Mouse (Mus musculus): ENCODE results near the gene Nup214. TPM values are rescaled to one million over a fixed set of nuclear protein-coding genes. Genes with fewer than 3 reads are reported as not detected.
"Not testable (repeated sequence)": the region's sequence is repeated elsewhere in the genome, so short reads cannot be mapped to it uniquely, and the experiment has no call there.

Nup214 gene
- total RNA-seq, 2 experiments from 2014 or later, result 37.7 to 69.1 TPM

DNA sequence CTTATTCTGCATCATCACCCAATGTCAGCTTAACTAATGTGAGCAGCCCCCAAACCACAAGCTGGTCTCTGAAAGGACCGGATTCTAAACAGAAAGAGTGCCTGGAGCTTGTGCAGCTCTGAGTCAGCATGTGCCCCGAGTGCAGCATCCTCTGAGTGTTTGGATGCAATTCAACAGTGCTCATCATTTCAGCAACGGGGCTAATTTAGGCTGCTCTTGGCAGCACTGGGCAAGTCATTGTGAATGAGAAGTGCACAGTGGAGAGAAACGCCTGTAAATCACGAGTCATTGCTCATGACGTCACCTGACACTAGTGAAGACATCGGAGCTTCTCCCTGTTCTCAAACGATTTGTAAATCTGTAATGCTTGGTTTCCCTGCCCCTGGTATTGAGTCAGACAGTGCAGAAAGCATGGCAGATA lies 64.4 kb downstream of the Nup214 start:
- no peak for ATAC-seq (ENCODE audit: poor library complexity, severe bottlenecking)

DNA sequence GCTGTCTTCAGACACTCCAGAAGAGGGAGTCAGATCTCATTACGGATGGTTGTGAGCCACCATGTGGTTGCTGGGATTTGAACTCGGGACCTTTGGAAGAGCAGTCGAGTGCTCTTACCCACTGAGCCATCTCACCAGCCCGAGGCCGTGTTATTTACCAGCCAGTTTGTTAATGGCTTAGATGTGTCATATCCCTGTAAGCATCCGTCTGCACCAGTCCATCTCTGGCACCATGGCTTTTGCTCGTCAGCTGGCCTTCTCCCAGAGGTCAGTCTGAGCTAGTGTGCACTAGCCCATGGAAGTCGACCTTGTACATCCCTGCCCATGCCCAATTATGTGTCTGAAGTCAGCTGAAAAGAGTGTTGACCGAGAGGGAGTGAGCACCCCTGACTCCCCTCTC lies 66.4 kb downstream of the Nup214 start:
- not testable (repeated sequence) for ATAC-seq (ENCODE audit: poor library complexity, severe bottlenecking)

DNA sequence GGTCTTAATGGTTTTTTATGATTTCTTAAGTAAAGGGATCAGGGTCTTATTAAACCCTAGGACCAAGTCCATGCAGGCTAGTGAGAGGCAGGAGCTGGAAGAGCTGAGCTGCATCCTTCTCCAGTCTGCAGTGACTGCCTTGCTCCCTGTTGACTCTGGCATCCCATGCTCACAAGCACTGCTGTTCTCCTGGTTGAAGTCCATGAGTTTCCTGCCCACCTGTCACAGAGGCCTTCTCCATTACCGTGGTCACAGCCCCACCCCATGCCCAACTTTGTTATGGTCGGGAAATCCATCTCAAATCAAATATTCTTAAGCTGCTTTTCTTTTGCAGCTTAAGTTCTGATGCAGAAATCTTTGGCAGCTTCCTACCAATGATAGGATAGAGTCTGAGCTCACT lies 66.9 kb downstream of the Nup214 start:
- ATAC-seq (ENCODE audit: poor library complexity, severe bottlenecking), result no peak

DNA sequence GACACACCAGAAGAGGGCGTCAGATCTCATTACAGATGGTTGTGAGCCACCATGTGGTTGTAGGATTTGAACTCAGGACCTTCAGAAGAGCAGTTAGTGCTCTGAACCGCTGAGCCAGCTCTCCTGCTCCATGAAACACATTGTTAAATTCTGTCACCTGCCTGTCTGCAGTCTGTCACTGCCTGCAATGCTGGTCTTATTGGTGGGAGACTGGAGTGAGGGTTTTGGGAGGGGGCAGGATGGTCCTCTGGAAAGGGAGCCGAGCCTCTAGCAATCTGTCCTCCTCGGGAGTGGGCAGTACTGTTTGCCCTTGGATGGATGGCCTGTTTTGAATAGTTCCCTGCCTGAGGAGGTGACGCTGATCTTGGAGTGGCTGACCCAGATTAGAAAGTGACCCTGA lies 69.6 kb downstream of the Nup214 start:
- no peak for ATAC-seq (ENCODE audit: poor library complexity, severe bottlenecking)

DNA sequence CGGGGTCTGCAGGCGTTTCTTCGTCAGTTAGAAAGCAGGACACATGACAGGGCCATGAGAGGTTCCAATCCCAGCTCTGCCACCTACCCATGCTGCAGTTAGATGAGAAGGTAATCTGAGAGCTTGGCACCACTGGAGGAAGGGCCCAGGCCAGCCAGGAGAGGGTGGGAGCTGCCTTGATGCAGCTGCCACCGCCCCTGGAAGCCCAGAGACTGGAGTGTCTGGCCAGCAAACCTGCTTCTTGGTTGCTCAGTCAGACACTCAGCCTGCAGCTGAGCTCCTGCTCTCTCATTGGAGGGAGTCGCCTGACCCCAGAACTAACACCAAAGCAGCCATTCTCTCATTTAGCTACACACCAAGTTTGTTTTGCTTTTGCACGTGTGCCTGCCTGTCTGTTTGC lies 71.1 kb downstream of the Nup214 start:
- ATAC-seq (ENCODE audit: poor library complexity, severe bottlenecking), result no peak

DNA sequence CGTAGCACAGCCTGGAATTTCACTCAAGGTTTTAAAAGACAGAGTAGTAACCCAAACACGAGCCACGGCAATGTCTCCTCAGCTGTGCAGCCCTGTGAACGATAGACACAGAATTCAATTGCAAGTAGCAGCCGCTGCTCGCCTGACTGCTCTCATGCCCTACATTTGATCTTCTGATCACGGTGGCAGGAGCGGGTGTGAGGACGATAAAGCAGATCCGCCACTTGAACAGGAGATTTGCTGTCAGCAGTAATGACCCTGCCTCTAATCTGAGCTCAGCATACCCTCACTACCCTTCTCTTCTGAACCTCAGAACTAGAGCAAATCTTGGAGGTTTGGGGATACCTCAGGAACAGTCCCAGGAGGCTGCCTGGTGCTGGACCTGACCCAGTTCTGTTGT lies 71.8 kb downstream of the Nup214 start:
- no peak for ATAC-seq (ENCODE audit: poor library complexity, severe bottlenecking)

DNA sequence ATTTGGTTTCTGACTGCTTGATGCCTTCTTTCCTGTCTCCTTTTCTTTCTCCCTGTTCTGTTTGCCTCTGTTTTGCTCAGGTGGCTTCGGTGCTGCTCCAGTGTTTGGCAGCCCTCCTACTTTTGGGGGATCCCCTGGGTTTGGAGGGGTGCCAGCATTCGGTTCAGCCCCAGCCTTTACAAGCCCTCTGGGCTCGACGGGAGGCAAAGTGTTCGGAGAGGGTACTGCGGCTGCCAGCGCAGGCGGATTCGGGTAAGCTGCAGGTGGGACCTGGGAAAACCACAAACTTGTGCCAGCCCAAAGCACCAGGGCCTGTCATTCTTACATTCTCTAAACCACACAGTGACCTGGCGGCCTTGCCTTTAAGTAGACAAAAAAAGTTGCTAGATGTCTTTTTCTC lies 73.1 kb downstream of the Nup214 start:
- no peak for ATAC-seq (ENCODE audit: poor library complexity, severe bottlenecking)

DNA sequence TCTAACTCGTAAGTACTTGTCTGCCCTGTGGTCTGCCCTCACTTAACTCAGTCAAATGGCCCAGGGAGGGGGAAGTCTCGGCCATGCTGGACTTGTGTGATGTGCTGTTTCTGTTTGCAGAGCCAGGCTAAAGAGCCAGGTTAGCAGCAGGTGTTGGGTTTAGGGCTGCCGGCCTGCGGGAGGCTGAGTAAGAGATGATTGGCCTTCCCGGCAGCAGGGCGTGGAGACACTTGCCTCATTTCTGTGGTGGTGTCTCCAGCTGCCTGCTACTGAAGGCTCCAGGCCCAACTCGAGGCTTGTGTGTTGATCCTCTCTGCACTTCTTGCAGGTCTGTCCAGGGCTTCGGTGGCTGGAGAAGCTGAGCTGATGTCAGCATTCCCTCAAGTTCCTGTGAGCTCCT lies 77.6 kb downstream of the Nup214 start:
- no peak for ATAC-seq (ENCODE audit: poor library complexity, severe bottlenecking)

DNA sequence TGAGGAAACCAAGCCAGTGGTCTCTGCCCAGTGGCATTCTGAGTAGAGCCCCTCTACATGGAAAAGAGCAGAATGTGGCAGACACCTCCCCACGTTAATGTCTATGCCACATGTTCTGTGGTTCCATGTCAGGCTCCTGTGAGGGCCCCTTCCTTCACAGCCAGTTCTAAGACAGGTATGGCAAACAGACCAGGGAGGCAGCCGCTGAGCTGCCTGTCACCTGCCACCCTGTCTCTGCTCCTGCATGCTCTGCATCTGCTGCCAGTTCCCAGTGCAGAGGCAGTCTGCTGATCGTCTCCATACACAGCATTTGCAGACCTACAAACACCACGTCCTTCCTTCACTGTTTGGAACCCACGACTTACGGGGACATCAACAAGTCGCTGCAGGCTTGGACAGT lies 78.2 kb downstream of the Nup214 start:
- no peak for ATAC-seq (ENCODE audit: poor library complexity, severe bottlenecking)

DNA sequence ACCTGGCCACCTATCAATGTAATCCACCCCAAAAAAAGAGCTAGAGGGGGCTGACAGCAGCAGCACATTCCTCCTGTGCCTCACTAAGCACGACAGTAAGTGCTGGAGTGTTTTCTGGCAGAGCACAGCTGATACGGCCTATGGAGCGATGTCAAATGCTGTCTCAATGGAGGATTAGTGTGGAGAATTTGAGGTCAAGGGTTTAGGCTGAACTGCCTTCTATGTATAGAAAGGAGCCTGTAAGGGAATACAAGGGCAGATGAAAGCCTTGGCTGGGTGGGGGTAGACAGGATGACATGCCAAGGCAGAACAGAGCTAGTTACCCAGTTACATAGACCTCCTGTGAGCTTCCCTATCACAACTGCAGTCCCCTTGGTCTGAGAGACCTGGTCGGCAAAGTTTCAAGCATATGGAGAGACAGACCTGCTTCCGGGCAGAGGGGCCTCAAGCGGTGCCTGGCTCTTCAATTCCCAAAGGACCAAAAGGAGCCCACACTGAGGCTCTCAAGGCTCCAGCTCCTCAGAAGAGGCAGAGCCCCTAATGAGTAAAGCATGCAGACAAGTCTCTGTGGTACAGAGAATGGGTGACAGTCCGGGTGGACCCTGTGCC lies 81.2 kb downstream of the Nup214 start:
- no peak for ATAC-seq (ENCODE audit: poor library complexity, severe bottlenecking)

DNA sequence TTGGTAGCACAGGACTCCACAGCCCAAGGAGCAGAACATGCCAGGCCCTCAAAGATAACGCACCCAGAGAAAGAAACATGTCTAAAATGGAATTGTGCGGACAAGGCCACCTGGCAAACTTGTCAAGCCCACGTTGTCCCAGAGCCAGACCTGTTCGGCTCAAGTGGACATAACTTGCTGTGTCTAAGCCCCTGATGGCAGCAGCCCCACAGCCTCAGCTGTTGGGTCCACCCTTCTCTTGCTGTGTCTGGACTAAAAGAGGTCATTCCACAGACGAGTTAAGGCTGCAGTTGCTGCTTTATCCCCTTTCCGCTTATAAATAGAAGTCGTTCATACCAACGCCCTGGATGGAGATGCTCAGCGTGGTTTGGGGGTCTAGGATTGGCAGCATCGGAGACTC lies 82.3 kb downstream of the Nup214 start:
- ATAC-seq (ENCODE audit: poor library complexity, severe bottlenecking), result no peak

DNA sequence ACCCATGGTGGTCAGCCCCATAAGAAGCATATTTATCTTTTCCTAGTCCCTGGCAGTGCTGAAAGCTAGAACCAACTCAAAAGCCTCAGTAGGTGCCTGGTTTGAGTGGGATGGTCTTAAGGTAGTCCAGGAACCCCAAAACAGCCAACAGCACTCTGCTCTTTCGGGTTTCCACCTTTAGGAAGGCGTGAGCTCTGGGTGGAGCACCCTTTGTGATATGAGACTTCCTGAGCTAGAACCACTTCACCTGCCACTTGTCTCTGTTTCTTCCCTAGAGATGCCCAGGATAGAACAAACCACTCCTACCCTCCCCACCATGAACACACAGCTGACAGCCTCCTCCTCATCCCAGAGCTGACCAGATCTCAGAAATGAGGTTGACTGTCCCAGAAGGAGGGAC lies 83.1 kb downstream of the Nup214 start:
- no peak for ATAC-seq (ENCODE audit: poor library complexity, severe bottlenecking)

DNA sequence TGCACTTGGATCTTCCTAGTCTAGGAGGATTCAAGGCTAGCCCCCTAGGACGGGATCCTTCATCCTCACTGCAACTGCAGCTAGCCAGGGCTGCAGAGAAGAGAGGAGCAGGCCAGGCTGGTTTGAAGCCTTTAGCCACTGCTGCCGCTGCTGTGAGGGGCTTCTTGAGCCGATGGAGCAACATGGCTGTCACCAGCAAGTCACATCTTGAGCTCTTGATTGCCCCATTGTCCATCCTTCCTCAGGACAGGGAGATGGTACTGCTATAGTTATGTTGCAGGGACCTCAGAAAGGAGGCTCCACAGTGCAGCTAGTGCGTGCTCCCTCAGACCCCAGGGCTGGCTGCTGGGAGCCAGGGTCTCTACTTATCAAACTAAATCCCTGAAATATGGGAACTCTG lies 83.6 kb downstream of the Nup214 start:
- no peak for ATAC-seq (ENCODE audit: poor library complexity, severe bottlenecking)

DNA sequence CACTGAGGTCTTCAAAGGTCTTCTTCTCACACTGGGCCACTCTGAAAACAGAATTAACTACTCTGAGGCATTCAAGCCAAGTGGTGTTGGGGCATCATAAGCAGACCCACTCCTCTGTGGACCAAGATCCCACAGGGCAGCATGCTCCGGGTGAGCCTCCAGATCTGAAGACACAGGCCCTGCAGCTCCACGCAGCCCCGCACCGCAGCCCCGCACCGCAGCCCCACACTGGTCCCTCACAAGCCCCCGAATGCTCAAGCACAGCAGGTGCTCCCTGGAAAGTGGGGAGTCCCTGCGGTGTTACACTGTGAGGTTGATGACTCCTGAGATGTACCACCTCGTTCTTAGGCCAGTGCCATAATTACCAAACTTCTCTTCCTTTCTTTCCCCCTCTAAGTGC lies 84.0 kb downstream of the Nup214 start:
- ATAC-seq (ENCODE audit: poor library complexity, severe bottlenecking), result no peak

DNA sequence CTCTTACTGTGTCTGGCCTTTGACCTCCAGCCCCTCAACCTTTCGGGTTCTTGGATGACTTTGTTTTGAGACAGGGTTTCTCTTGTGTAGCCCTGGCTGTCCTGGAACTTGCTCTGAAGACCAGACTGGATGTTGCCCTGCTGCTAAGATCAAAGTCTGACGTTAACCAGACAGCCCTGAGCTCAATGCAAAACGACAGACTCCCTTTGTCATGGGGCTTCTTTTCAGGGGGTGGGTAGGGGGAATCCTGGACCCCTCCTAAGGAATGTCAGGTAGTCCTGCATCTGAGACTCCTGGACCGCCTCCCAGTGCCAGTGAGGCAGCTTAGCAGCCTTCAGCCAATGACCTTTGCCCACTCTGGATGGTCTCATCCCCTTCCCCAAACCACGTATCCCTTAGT lies 84.5 kb downstream of the Nup214 start:
- no peak for ATAC-seq (ENCODE audit: poor library complexity, severe bottlenecking)

DNA sequence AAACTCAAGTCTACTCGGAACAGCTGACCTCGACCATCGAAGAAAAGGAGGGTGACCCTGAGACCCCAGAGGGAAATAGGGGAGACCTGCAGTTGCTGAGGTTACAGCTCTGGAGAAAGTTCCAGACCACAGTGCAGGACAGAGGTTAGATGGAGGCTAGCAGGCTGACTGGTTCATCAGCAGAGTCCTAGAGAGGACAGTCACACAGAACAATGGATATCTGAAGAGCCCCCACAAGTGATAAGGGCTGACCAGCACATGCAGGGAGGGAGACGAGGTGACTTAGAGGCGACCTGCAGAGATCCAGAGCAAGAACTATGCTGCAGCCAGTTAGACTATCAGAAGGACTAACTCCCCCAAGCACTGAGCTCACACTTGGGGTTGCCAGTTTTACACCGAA lies 85.4 kb downstream of the Nup214 start:
- no peak for ATAC-seq (ENCODE audit: poor library complexity, severe bottlenecking)

DNA sequence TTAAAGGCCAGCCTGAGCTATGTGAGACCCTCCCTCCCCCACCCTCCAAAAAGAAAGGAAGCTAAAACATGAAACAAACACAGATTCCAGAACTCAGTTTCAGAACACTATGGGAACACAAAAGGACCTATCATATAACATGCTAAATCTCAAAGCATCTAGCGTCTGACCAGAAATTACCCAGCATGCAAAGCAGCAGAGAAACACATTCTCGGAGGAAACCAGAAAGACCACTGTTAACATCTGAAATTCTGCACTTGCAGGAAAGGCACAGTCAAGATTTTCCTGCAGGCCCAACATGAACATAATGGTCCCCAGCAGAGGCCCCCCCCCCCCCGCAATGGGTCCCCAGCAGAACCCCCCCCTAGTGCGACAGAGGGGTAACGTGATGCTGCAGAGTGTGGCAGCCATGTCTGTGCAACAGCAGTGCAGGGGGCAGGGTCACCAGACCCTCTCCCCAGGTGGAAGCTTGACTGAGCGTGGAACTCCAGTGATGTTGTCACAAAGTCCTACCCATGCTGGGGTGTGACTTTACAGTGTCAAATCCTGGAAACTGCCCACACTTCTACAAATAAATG lies 86.1 kb downstream of the Nup214 start:
- ATAC-seq (ENCODE audit: poor library complexity, severe bottlenecking), result no peak

DNA sequence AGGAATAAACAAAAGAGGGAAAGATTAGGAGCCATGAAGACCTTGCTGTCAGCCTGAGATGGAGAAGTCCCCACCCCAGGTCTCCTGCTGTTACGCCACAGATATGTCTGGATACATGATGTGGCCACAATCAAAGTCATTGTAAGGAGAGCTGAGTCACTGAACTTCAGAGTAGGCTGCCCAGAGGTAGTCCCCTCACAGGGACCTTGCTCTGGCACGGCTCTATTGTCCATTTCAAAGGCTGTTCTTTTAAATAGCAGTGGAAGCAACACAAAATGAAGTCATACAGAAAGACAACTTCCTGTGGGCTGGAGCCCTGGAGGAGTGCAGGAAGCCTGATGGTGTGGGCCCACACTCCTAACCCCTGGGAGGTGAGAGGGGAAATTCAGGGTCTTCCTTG lies 87.0 kb downstream of the Nup214 start:
- ATAC-seq (ENCODE audit: poor library complexity, severe bottlenecking), result no peak

DNA sequence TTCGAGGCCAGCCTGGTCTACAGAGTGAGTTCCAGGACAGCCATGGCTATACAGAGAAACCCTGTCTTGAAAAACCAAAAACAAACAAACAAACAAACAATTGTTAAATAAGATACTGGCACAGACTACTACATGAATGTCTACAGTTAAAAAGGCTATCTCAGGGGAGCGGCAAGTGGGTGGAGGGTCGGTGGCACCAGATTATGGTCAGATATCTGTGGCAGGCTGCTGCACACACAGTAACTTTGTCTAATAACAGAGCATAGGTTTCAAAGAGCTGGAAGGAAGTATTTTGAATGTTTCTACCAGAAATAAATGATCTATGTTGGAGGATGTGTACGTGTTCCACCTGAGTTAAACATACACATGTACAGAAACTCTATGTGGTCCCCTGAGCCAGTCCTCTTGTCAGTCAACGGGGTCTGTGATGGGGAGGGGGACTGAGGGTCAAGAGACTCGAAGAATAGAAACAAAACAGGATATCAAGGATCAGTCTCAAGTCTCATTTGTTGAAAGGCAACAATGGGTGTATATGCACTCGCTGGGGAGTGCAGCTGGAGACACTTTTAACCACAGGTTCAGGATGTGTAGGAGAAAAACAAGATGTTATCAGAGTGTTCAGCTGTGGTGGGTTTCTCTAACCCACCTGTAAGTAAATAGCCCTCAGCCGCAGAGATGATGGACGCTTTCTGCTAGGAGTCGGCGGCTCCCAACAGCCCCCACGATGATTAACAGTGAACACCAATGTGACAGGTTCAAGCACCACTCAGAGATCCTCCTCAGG lies 87.7 kb downstream of the Nup214 start:
- no peak for ATAC-seq (ENCODE audit: poor library complexity, severe bottlenecking)

DNA sequence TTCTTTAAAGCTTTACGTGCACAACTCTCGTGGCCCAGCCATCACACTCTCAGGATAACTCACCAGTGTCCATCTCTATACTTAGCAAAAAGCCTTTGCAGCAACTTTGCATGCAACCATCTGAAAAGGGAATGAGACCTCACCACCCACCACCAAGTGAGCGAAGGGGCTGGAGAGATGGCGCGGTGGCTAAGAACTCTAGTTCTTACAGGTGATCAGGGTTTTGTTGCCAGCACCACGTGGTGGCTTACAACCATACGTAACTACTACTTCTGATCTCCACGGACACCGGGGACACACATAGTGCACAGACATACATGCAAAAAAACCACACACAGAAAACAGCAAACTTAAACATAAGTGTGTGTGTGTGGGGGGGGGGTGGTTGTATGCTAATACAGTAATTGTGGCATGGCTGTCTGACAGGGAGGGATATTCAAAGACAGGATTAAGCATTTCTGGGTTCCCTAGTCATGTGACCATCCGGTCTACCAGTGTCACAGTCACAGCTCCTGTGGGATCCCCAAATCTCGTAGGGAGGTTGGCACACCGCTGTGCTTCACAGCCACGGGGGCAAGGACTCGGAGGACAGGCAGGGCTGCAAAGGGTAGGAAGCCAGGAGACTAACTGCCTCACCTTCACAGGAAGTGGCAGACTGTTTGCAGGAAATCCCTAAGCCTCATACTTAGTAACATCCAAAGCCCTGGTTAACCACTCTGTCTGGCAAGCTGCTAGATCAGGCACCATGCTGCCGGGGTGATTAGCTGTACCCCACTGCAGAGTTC lies 88.6 kb downstream of the Nup214 start:
- peak; percentile 41 for ATAC-seq (ENCODE audit: poor library complexity, severe bottlenecking)

DNA sequence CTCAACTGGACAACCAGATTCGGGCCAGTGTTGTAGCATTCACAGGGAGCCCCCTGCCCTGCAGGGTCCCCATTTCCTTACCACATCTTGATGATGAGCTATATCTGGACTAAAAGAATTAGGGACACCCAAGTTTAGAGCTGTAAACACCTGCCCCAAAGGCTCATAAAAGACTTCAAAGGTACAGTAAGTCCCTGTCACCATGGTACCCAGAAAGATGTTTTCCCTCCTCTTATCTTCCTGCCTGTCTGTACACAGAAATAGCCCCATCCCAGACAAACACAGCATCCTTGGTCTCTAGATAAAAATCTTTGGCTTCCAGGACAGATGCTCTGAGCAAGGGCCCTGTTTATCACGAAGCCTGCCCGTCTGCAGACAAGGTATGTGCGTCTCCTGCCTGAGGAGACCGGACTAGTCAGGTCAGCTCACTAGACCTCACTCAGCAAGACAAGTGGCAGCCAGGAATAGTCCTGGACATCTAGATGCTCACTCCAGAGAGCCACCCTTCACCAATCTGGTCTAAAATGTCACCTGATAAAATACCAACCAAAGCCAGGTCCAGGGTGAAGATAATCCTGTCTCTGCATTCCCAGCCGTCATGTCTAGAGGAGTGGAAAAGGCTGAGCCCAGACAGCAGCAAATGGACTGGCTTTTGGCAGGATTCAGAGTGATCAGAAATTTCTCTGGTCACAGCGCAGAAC lies 89.4 kb downstream of the Nup214 start:
- ATAC-seq (ENCODE audit: poor library complexity, severe bottlenecking), result no peak

All from megakaryocyte, adult 5-6 weeks (primary cell).